Mouse (Mus musculus): Measurements from ENCODE around the gene Uroc1.

DNA sequence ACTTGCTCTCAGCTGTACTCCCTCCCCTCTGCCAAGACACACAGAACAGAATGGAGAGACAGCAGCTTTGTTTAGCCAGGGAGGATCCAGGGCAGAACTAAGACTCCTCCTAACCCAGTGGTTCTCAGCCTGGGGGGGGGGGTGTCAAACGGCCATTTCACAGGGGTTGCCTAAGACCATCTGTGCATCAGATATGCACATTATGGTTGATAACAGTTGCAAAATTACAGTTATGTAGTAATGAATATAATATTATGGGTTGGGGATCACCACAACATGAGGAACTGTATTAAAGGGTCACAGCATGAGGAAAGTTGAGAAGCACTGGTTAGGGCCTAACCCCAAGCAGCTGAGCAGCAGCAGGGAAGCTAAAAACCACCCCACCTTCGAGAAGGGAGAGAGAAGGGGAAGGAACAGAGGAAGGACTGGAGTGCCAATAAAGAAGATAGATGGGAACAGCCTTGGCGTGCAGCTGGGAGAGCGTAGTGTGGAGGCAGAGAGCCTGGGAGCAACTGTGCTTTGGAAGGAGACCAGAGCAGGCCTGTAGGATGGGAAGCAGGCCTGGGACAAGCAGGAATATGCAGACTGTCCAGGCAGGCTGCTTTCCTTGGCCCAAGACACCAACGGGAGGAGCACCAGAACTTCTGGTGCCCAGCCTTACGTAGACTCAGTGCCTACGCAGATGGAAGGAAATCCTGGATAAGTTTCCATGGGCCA is 13.5 kb upstream of the Uroc1 start:
- TF ChIP-seq POLR2A (IDR thresholded peaks at IDR 0.05; ENCODE audit: low read depth, low read length) (no peak), CTCF (IDR thresholded peaks at IDR 0.05; ENCODE audit: borderline replicate concordance, insufficient read depth, low read length) (no peak)
